8 mouse cellular contexts compared by ENCODE assay signal in the genomic region with DNA sequence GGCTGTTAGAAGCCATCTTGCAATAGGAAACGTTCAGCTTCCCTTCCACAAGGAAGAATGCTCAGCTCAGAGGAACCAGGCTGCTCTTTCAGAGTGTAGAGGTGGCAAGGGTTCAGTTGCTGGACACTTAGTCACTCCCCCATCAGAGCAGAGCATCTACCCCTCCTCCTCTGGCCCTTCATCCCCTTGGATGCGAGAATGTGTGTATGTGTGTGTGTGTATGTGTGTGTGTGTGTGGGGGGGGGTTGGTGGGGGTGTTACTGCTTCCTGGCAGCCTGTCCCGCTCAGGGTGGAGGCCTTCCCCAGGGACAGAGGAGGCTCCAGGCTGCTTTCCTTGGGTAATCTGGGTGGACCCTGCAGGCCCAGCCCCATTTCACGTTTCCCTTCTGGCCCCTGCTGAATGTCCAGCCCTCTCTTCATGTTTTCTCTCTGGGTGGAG.
A peak's percentile ranks its signal among the peaks of the same experiment; 100 is the strongest.
DNase-seq lines count a peak whose midpoint lies in the region; ATAC-seq and TF ChIP-seq lines count a peak whose summit lies in the region.

No protein-coding gene starts in this region.

- H3K27ac ChIP-seq in left cerebral cortex, adult 2 months = peak overlapping the region; percentile 47; the same call in 1 of the 2 replicates
- peak overlapping the region; percentile 90 for H3K27ac ChIP-seq in heart, adult 2 months
- peak overlapping the region; percentile 89 for H3K27ac ChIP-seq in kidney, embryonic 14.5 days (ENCODE audit: low read depth, low read length)
- 0 out of 2 replicates have a peak overlapping the region, but pooled peaks have one; percentile 27 for H3K27ac ChIP-seq in midbrain, embryonic 15.5 days

- ATAC-seq in kidney, embryonic 14.5 days (ENCODE audit: low FRiP score, low TSS enrichment) = peak; percentile 25; the same call in 1 of the 2 replicates
- no peak for ATAC-seq in midbrain, embryonic 15.5 days (replicated peaks)
- ATAC-seq in granulocyte monocyte progenitor cell, adult 5-6 weeks (replicated peaks; ENCODE audit: poor library complexity, severe bottlenecking) = no peak
- ATAC-seq in activated CD4-positive, CD25-positive, alpha-beta regulatory T cell, adult 4 months = no peak

- H3K4me1 ChIP-seq in heart, adult 2 months (ENCODE audit: control insufficient read depth, insufficient read depth, low read length) = peaks cover 45% of the 10 kb centered on the region
- peaks cover 51% of the 10 kb centered on the region for H3K4me1 ChIP-seq in kidney, embryonic 14.5 days (ENCODE audit: control insufficient read depth, insufficient read depth, low read length)
- H3K4me1 ChIP-seq in midbrain, embryonic 15.5 days = peaks cover 19% of the 10 kb centered on the region

- no peaks in the 10 kb centered on the region for H3K9me3 ChIP-seq in kidney, embryonic 14.5 days (ENCODE audit: control insufficient read depth, low read length)
- no peaks in the 10 kb centered on the region for H3K9me3 ChIP-seq in midbrain, embryonic 15.5 days

- H3K4me3 ChIP-seq in left cerebral cortex, adult 2 months = no peak overlapping the region
- H3K4me3 ChIP-seq in heart, adult 2 months = no peak overlapping the region
- H3K4me3 ChIP-seq in kidney, embryonic 14.5 days (ENCODE audit: low read length) = no peak overlapping the region
- H3K4me3 ChIP-seq in midbrain, embryonic 15.5 days = no peak overlapping the region

- no peak overlapping the region for H3K9ac ChIP-seq in heart, adult 2 months (ENCODE audit: low read depth, low read length)
- H3K9ac ChIP-seq in kidney, embryonic 14.5 days (ENCODE audit: low read depth, low read length) = no peak overlapping the region
- H3K9ac ChIP-seq in midbrain, embryonic 15.5 days = no peak overlapping the region

- 24% methylated on average over 4 of the region's 4 CpGs for WGBS in heart, adult 2 months
- WGBS in kidney, embryonic 14.5 days = 26% methylated on average over 4 of the region's 4 CpGs
- WGBS in midbrain, embryonic 15.5 days = 78% methylated on average over 4 of the region's 4 CpGs

- no peaks in the 10 kb centered on the region for H3K79me2 ChIP-seq in heart, adult 2 months (replicated peaks; ENCODE audit: control insufficient read depth, insufficient read depth, low read length)

- no peaks in the 10 kb centered on the region for H3K27me3 ChIP-seq in heart, adult 2 months (ENCODE audit: control insufficient read depth, insufficient read depth, low read length)
- H3K27me3 ChIP-seq in kidney, embryonic 14.5 days (ENCODE audit: control insufficient read depth, insufficient read depth, low read length) = no peaks in the 10 kb centered on the region
- no peaks in the 10 kb centered on the region for H3K27me3 ChIP-seq in midbrain, embryonic 15.5 days (replicated peaks)

- intact Hi-C loops in left cerebral cortex, adult 2 months (cut with DNase I) = loop anchor here (5.0 kb wide), 1 partner anchor 101 kb away; the partner anchor contains the start of gene Heg1
- intact Hi-C loops in left cerebral cortex, postnatal 25 days (cut with DNase I) = no loop called here
- intact Hi-C loops in heart, adult 2 months (cut with DNase I) = loop anchor here (1.0 to 10.0 kb wide), 4 partner anchors 18 to 363 kb away; no protein-coding TSS in a partner anchor

- H3K36me3 ChIP-seq in heart, adult 2 months (ENCODE audit: control insufficient read depth, insufficient read depth, low read length) = peaks cover 12% of the 10 kb centered on the region
- H3K36me3 ChIP-seq in kidney, embryonic 14.5 days (ENCODE audit: control insufficient read depth, insufficient read depth, low read length) = no peaks in the 10 kb centered on the region
- H3K36me3 ChIP-seq in midbrain, embryonic 15.5 days (replicated peaks) = no peaks in the 10 kb centered on the region

- no peak for TF ChIP-seq CTCF in left cerebral cortex, adult 2 months (IDR thresholded peaks at IDR 0.05)
- no peak for TF ChIP-seq CTCF in heart, adult 2 months (IDR thresholded peaks at IDR 0.05)

- no peak for DNase-seq in left cerebral cortex, adult 2 months (ENCODE audit: extremely low spot score in 1 of 2, low spot score in 2 of 2)
- DNase-seq in left cerebral cortex, postnatal 25 days (ENCODE audit: low spot score in 2 of 2) = no peak
- DNase-seq in heart, adult 2 months = peak; percentile 80 to 89
- DNase-seq in thymus, postnatal 36 days = no peak

- TF ChIP-seq EP300 in heart, adult 2 months (IDR thresholded peaks at IDR 0.05; ENCODE audit: insufficient read depth, low read depth, low read length) = peak; percentile 94

- H3K4me2 ChIP-seq in kidney, embryonic 14.5 days (replicated peaks; ENCODE audit: low read depth, low read length) = no peak overlapping the region
- H3K4me2 ChIP-seq in midbrain, embryonic 15.5 days = no peak overlapping the region

- TF ChIP-seq POLR2A in heart, adult 2 months (IDR thresholded peaks at IDR 0.05; ENCODE audit: insufficient read depth, low read depth, low read length) = no peak

Comparison
In these comparisons a context has a peak if more than half of its experiments do, and no peak if none do; other contexts are left out.
1. DNase-seq: peak in heart, adult 2 months (2 of 2); none in left cerebral cortex, adult 2 months (0 of 2), left cerebral cortex, postnatal 25 days (0 of 2) and thymus, postnatal 36 days (0 of 2).
2. H3K27ac ChIP-seq: peak in every context shown above with its lines; median percentile 90 in heart, adult 2 months; 89 in kidney, embryonic 14.5 days; 47 in left cerebral cortex, adult 2 months; 27 in midbrain, embryonic 15.5 days.